Mouse (Mus musculus) erythroblast, embryonic 14.5 days (primary cell): ENCODE results near the gene Glt1d1. TPM values are rescaled to one million over a fixed set of nuclear protein-coding genes. Genes with fewer than 3 reads are reported as not detected.

Experiments used
- H3K27me3 ChIP-seq: 2 replicates; pipeline ENCODE4 v1.6.1; 2012; ENCODE audit warnings: inconsistent platforms; ENCODE audit not compliant: control insufficient read depth
- H3K36me3 ChIP-seq: 2 replicates; pipeline ENCODE4 v1.6.1; 2012; ENCODE audit warnings: mild to moderate bottlenecking, inconsistent platforms; ENCODE audit not compliant: control insufficient read depth
- H3K4me1 ChIP-seq: 2 replicates; pipeline ENCODE4 v1.6.1; 2012; ENCODE audit warnings: inconsistent platforms; ENCODE audit not compliant: control insufficient read depth
- H3K4me3 ChIP-seq: replicated peaks from 2 replicates; pipeline ENCODE3; 2012; ENCODE audit warnings: moderate library complexity, mild to moderate bottlenecking, inconsistent platforms
- H3K9me3 ChIP-seq: 2 replicates; pipeline ENCODE4 v1.6.1; 2012; ENCODE audit warnings: low read length, inconsistent platforms, mixed read lengths; ENCODE audit not compliant: control insufficient read depth
- GATA1 ChIP-seq: IDR thresholded peaks from 2 replicates; pipeline ENCODE4 v1.6.1; 2012; ENCODE audit warnings: low read length, inconsistent platforms, mixed read lengths
- TAL1 ChIP-seq: IDR thresholded peaks from 3 replicates; pipeline ENCODE4 v1.6.1; 2012; ENCODE audit warnings: low read length, inconsistent platforms, mixed read lengths
- polyA plus RNA-seq: library from polyadenylated mRNA; stranded (reverse); fragments of >175 nt; gene quantifications from 2 replicates; pipeline ENCODE4 v1.2.3, GENCODE M21; 2012

The Glt1d1 gene
- 0.02 TPM in 1 of 2 replicates, not detected in the other for polyA plus RNA-seq

- Histone ChIP-seq H3K4me3 (no peak within 1 kb of the TSS), H3K4me1 (no peaks in the 10 kb centered on the region), H3K9me3 (peaks cover 2% of the 10 kb centered on the region; the same call in 1 of the 2 replicates), H3K36me3 (no peaks in the 10 kb centered on the region), H3K27me3 (peaks cover 33% of the 10 kb centered on the region)
- no peak for TF ChIP-seq GATA1
Observed at GRCm38 (mm10) chr5:127632167-127633145, at the start of gene Glt1d1, which contains the start of gene Slc15a4. Gene Glt1d1 (plus strand): TSS chr5:127632262. Gene Slc15a4 (minus strand): TSS chr5:127632897.

- H3K36me3 ChIP-seq = no peaks in the 10 kb centered on the region
- H3K9me3 ChIP-seq = 0 out of 2 replicates have a peak, but pooled peaks cover 2% of the 10 kb centered on the region
- no peaks in the 10 kb centered on the region for H3K4me1 ChIP-seq
- TF ChIP-seq GATA1 = no peak
- no peak for TF ChIP-seq TAL1
- H3K4me3 ChIP-seq = no peak overlapping the region
- H3K27me3 ChIP-seq = no peaks in the 10 kb centered on the region; the same call in 1 of the 2 replicates
Observed at GRCm38 (mm10) chr5:127583658-127584057, 48.4 kb upstream of the Glt1d1 start.

- H3K9me3 ChIP-seq = 0 out of 2 replicates have a peak, but pooled peaks cover 2% of the 10 kb centered on the region
- H3K36me3 ChIP-seq = peaks cover 9% of the 10 kb centered on the region
- TF ChIP-seq TAL1 (no peak), GATA1 (no peak)
- H3K27me3 ChIP-seq = no peaks in the 10 kb centered on the region
- no peak overlapping the region for H3K4me3 ChIP-seq
- H3K4me1 ChIP-seq = no peaks in the 10 kb centered on the region
Observed at GRCm38 (mm10) chr5:127587854-127588253, 44.2 kb upstream of the Glt1d1 start.

GRCm38 (mm10) chr5:127592406-127592805 is 39.7 kb upstream of the Glt1d1 start:
- Histone ChIP-seq H3K27me3 (no peaks in the 10 kb centered on the region), H3K36me3 (peaks cover 55% of the 10 kb centered on the region), H3K4me3 (no peak overlapping the region), H3K9me3 (no peaks in the 10 kb centered on the region), H3K4me1 (no peaks in the 10 kb centered on the region)
- no peak for TF ChIP-seq TAL1
- no peak for TF ChIP-seq GATA1

- TF ChIP-seq GATA1 = no peak
- TF ChIP-seq TAL1 = no peak
- Histone ChIP-seq H3K4me3 (no peak overlapping the region), H3K9me3 (no peaks in the 10 kb centered on the region), H3K27me3 (no peaks in the 10 kb centered on the region), H3K36me3 (peaks cover 59% of the 10 kb centered on the region), H3K4me1 (no peaks in the 10 kb centered on the region)
Observed at GRCm38 (mm10) chr5:127592854-127593253, 39.2 kb upstream of the Glt1d1 start.

- TF ChIP-seq GATA1 (no peak), TAL1 (no peak)
- no peaks in the 10 kb centered on the region for H3K27me3 ChIP-seq
- H3K9me3 ChIP-seq = no peaks in the 10 kb centered on the region
- H3K36me3 ChIP-seq = peaks cover 87% of the 10 kb centered on the region
- H3K4me3 ChIP-seq = no peak overlapping the region
- H3K4me1 ChIP-seq = no peaks in the 10 kb centered on the region
Observed at GRCm38 (mm10) chr5:127595676-127596075, 36.4 kb upstream of the Glt1d1 start.

GRCm38 (mm10) chr5:127596862-127597261 is 35.2 kb upstream of the Glt1d1 start:
- no peaks in the 10 kb centered on the region for H3K9me3 ChIP-seq
- TF ChIP-seq TAL1 (no peak), GATA1 (no peak)
- no peaks in the 10 kb centered on the region for H3K27me3 ChIP-seq
- peaks cover 97% of the 10 kb centered on the region for H3K36me3 ChIP-seq
- no peak overlapping the region for H3K4me3 ChIP-seq
- no peaks in the 10 kb centered on the region for H3K4me1 ChIP-seq

GRCm38 (mm10) chr5:127602996-127603395 is 29.1 kb upstream of the Glt1d1 start:
- no peaks in the 10 kb centered on the region for H3K27me3 ChIP-seq
- TF ChIP-seq GATA1 (no peak), TAL1 (no peak)
- H3K4me3 ChIP-seq = no peak overlapping the region
- H3K36me3 ChIP-seq = peaks cover 98% of the 10 kb centered on the region
- no peaks in the 10 kb centered on the region for H3K4me1 ChIP-seq
- no peaks in the 10 kb centered on the region for H3K9me3 ChIP-seq

- Histone ChIP-seq H3K9me3 (no peaks in the 10 kb centered on the region), H3K4me3 (no peak overlapping the region), H3K4me1 (peaks cover 23% of the 10 kb centered on the region), H3K36me3 (peaks cover 72% of the 10 kb centered on the region), H3K27me3 (no peaks in the 10 kb centered on the region)
- no peak for TF ChIP-seq GATA1
Observed at GRCm38 (mm10) chr5:127607507-127607906, 24.6 kb upstream of the Glt1d1 start.
